Mouse (Mus musculus): ENCODE results near the gene Vps45.
"Not testable (repeated sequence)": the region's sequence is repeated elsewhere in the genome, so short reads cannot be mapped to it uniquely, and the experiment has no call there.

Vps45 gene

DNA sequence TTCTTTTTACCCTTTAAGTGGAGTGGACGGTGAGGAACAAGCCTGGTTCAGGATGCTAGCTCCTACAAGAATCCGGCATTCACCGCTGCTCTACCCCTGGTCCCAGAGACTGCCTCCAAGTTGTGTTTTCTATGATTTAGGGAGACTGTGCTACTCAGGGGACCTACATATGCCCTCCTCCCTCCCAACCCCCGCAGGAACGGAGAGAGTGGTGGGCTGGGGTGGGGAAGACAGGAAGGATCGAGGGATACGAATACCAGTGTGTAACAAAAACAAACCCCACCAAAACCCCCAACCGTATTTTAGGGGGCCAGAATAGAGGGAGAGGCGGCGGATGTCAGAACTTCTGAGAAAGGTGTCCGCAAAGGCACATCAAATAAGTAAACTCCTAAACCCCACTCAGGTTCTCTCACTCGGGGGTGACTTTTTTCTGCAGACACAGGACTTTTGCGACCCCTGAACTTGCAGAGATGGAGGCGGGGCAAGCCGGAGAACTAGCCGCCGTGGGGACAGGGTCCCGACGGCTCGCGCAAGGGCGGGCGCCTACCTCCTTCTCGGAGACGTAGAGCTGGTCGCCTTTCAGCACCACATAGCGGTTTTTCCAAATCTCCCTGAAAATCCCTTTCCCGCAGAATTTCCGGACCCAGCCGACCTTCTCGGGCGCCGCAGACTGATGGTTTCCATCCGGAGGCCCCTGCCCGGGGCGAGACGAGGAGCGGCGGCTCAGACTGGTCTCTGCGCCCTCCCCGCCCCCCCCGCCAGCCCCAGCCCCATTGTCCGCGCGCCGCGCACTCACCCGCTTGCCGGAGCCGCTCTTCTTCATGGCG is 63.1 kb downstream of the Vps45 start:
- no peak for DNase-seq

DNA sequence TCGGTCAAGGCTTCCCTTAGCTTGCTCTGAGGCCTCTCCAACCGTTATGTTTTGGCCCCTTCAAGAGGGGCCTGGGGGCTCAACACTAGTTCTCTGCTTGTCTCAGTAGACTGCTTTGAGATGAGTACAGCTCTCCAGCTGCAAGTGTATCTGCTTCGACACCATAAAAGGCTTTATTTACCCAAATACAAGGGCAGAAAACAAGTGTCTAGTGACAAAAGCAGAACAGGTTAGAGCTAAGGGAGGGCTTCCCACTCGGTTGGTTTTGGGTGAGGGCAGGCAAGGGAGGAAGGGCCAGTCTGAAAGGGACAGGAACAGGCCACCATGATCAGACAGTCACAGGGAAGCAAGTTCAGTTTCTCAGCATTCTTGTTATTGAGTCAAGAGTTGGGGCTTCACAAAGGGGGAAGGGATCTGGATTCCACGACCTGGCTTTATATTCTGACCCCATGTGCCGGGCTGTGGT is 63.9 kb downstream of the Vps45 start:
- no peak for DNase-seq

DNA sequence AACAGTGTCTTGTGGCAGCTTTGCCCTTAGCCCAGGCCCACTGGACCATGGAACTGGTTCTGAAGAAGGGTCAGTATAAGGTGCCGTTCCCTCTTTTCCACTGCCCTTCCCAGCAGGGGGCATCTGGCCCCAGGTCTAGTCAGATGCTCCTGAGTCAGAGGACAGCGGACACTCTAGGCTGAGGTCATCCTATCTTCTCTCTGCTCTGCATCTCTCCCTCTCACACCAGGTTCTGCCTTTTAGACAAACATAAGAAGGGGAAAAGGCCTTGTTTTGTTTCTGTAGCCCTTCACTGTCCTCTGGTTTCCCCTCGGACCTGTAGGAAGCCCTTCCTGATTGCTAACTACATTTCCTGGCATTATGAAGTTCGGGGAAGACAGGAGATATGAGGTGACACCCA is 64.4 kb downstream of the Vps45 start:
- no peak for DNase-seq

DNA sequence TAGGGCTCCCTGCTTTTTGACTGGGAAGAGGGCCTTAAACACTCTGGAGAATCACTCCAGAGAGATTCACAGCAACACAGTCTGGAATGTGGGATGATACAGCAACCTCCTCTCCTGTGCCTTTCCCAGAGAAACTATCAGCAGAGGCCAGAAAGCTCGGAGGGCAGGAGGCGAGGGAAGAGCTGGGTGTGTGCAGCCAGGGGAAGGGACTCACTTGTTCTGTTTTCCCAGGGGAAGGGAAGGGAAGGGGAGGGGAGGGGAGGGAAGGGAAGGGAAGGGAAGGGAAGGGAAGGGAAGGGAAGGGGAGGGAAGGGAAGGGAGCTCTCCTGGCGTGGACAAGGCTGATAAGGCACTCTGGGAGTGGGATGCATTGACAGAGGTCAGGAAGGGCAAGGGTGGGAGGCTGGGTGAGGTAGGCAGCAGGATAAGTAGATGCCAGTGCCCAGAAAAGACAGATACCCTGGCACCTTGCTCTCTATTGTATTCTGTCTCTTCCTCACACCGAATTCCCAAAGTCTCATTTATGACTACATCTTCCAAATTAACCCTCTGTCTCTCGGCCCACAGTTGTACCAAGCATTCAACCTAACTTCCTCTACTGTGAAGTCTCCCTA is 65.2 kb downstream of the Vps45 start:
- DNase-seq: no peak

DNA sequence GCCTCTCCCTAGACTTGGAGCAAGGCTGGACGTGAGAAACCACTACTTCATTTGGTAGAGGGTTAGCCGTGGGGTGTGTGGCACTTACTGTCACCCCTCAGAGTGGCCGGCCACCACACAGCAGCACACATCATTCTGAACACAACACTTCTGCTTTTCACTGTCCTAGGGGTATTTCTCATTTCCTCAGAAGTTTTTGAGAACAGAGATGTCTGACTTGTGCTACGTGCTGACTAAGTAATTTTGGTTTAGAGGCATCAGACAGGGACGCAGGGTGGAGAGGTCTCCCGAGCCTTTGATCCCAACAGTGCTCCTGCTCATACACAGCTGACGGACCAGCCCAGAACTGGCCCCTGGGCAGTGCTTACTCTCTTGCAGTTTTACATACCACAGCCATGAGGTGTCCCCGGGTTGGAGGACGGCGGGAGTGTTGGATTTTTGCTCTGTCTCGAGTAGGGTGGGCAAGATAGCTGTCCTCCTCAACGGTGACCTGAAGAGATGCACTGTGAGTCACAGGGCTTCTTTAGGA is 67.8 kb downstream of the Vps45 start:
- no peak for DNase-seq

DNA sequence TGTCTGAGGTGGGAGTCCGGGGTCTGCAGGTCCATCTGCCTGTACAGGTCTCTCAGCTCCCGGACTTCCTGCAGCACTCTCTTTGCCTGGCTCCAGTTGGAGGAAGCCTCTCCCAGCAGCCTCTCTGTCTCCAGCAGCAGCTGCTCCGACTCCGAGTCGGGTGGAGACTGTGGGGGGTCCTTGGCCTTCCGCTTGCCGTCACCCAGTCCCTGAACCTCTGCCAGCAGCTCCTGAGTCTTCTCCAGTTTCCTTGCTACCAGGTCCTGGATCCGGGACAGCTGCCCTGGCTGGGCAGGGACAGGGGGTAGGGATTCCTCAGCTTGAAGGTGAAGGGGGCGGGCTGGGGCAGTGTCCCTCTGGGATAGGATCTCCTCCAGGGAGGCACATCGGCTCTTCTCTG is 69.3 kb downstream of the Vps45 start:
- DNase-seq: no peak

DNA sequence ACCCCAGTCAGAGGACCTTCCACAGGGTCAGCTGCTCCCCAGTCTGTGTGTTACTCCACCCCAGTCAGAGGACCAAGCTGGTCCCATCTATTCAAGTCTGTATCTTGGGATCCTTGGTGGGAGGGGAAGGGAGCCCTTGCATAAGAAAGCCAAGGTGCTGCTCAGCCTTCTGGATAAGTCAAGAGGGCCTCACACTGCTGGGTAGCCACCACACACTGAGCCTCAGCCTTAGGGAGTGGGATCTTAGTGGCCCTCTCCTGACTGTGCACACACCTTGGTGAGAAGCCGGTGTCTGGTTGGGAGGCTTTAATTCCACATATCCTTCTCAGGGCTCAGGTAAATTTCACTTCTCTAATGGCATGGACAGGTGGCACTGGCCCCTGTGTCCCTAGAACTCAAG is 70.1 kb downstream of the Vps45 start:
- DNase-seq: no peak

DNA sequence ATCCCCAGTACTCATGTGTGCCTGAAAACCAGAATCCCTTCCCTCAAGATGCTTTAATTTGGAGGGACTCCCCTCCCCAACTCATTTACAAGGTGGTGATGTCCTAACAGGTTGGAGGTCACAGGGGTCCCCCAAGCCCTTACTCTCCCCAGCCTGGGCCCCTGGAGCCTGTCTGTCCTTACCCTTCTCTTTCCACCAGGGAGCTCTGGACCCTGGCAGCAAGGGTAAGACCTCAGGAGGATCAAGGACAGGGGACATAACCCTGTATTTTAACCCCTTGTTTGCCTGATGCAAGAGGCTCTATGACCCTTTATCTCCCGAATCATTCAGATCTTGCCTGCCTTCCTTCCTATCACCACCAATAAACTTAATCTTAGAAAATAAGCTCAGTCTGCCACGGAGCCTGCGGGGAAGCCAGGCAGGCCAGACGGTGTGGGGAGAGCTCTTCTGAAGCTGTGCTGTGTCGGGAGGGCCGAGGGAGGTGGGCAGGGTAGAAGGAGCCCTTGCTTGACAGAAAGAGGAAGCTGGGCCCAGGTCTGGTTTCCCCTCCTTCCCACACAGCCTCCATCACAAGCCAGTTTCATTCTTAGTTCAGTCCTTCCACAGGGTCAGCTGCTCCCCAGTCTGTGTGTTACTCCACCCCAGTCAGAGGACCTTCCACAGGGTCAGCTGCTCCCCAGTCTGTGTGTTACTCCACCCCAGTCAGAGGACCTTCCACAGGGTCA is 70.7 kb downstream of the Vps45 start:
- DNase-seq: no peak

DNA sequence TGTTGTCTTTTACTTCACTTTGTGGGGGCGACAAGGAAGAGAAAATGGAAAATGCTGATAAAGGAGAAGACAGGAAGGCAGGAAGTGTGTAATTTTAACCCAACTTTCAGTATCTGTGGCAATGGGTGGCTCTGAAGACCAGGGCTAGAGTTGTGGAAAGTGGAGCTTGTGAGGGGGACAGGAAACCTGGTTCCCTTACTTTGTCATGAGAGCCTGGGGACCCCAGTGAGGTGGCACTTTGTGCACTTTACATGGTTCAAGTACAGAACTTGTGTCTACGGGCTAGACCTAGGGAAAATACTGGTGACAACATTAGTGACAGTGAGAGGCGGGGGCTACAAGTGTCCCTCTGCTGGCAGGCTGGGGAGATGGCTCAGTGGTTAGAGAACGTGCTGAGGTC is 71.3 kb downstream of the Vps45 start:
- no peak for DNase-seq

DNA sequence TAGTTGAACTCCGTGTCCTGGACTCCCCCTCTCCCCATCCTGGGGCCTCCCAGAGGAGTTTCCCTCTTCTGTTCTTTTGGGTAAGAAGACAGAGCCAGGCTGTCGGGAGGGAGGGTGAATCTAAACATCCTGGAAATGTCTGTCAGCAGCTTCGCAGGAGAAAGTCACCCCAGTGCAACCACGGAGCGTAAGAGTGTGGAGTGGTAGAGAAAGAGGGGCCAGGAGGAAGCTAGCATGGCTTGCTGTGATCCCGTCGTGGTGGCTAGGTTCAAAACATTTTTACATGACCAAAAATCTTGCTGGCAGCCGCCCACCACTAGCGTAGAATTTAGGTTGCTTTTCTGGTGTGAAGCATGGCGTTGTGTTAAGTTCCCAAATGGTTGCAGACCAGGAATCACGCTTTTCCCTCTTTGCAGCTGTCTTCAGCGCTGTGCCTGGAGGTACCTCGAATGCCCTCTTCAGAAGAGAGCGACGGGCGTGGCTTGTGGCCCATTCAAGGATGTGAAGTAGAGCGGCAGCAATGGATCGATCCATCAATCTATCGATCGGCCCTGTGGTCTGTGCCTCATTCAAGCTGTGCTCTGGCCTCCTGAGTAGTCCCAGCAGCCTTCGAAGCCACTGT is 72.2 kb downstream of the Vps45 start:
- DNase-seq: no peak

DNA sequence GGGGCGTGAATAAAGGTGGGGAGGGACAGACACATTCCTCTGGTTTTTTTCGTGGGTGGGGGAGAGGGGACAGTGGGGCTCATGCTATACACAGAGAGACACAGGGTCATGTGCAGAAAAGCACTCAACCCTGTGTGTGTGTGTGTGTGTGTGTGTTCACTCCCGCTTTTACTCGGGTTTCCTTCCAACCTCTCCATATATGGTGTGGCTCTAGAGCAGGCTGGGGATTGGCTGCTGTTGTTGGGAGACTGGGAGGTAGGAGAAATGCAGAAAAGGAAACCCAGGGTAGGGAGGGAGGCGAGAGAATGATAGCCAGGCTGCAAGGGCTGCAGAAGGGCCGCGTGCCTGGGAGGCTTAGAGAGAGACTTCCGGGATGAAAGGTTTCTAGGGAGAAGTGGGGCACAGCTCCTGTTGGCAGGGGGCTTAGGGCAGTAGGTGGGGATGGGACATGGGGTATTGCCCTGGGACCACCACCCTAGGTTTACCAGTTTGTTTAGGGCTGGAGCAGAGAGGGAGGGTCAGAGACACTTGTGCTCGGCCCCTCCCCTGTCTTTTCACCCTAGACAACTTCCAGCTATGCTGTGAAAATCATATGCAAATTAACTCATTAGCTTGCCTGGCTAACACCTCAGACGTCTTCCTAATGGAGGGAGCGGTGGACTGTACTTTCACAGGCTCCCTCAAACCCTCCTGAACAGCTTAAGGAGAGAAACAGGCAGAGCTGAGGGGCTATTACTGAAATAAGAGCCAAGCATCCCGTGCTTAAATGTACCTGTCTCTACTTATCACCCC is 72.9 kb downstream of the Vps45 start:
- no peak for DNase-seq

DNA sequence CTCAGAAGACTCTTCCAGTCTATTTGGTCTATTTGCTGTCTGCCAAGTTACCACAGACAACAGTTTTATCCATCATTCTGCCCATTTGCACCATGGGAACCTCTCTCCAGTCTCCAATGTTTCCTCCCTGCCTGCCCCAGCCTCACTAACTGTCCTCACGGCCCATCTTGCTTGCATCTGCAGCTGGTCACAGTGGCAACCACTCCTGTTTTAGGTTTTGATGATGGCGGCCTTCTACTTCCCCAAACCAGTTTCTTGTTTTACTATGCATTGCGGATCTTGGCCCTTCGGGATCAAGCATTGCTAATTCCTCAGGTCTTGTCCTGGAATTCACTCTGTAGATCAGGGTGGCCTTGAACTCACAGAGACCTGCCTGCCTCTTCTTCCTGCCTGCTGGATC is 76.1 kb downstream of the Vps45 start:
- no peak for DNase-seq

DNA sequence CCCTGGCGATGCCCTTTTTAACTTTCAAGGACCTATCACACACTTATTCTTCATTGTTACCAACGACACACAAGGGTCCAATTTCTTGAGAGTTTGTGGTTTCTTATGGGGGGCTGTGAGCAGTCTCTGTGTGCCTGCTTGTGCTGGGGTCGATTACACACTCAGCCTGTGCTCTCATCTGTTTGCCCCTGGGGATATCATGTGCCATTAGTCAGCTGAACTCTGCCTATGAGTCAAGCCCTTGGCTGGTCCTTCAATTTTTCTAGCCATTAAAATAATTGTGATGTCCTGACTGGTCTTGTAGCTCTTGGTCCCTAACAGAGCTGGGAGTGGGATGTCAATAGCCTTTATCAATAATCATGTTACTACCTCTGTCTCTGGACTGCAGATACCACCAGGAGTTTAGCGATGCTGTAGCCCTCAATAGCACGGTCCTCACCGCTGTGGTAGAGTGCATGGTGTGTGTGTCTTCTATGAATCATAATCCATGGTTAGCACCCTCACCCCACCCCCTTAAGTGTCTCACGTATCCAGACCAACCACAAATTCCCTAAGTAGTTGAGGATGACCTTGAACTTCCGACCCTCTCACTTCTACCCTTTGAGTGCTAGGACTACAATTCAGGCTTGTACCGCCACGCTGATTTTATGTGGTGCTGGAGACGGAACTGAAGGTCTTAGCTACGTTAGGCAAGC is 77.8 kb downstream of the Vps45 start:
- DNase-seq: no peak

DNA sequence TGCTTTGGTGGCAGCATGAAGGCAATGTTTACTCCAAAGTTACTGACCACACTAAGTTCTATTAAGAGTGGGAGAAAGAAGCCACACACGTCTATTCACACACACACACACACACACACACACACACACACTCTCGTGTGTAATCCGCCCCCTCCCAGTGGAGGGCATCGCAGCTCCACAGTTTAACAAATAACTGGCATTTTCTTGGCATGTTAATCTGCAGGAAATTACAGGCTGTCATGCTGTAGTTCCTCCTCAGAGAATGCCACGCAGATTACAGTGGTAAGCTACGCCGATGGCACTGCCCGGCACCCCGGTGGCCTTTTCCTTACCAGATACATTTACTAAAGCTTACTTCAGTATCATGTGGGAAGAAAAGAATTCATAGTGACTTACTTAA is 80.0 kb downstream of the Vps45 start:
- no peak for DNase-seq

DNA sequence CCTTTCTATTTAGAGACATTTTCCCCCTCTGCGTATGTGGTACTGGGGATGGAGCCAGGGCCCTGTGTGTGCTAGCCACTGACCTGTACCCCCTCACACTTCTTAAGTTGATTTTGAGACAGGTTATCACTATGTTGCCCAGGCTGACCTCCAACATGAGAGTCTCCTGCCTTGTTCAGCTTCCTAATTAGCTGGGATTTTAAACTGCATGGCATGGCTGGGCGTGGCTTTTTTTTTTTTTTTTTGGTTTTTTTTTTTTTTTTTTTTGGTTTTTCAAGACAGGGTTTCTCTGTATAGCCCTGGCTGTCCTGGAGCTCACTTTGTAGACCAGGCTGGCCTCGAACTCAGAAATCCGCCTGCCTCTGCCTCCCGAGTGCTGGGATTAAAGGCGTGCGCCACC is 80.7 kb downstream of the Vps45 start:
- DNase-seq: not testable (repeated sequence)

DNA sequence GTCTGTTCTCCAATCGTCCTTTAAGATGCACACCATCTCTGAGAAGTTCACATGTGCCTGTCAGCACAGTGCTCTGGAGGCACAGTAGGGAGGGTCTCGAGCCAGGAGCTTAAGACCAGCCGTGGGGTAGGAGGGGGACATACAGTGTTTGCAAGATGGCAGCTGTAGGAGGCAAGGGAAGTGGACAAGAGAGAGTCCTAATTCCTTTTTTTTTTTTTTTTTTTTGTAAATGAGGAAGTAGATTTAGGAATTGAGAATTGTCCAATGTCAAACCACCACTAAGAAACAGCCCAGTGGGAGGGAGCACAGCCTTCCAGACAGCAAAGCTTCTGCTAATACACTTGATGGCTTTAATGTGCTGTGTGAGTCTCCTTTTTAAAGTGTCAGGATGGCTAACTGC is 81.2 kb downstream of the Vps45 start:
- no peak for DNase-seq

DNA sequence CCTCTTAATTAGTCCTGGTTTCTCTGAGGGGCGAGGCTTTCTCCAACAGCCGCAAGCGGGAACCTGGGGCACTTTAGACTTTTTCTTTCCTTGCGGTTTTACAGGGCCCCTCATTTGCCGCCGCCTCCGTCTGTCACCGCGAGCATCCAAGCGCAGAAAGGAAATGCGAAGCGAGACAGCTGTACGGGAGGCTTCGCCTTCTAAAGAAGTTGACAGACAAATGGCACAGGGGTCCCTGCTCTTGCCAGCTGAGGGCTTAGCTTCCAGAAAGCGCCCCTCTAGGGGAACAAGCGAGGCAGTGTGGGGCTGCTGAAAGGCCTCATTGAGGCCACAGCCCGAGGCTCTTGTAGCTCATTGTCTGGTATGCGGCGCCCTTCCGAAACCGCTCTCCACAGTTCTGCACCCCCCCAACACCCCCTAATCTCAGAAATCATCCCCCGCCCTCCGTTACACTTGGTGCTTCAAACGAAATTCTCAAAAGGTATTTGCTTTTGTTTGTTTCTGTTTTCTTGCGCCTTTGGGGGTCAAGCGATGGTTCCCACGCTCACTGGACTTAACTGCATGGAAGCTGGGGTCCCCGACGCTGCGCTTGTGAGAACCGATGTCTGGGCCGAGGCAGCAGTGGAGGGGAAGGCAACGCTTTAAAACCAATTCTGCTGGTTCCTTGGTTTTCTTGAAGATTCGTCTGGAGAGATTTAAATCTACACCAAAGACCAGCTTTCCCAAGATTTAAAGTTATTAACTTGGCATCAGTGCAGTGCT is 85.2 kb downstream of the Vps45 start:
- DNase-seq: no peak

DNA sequence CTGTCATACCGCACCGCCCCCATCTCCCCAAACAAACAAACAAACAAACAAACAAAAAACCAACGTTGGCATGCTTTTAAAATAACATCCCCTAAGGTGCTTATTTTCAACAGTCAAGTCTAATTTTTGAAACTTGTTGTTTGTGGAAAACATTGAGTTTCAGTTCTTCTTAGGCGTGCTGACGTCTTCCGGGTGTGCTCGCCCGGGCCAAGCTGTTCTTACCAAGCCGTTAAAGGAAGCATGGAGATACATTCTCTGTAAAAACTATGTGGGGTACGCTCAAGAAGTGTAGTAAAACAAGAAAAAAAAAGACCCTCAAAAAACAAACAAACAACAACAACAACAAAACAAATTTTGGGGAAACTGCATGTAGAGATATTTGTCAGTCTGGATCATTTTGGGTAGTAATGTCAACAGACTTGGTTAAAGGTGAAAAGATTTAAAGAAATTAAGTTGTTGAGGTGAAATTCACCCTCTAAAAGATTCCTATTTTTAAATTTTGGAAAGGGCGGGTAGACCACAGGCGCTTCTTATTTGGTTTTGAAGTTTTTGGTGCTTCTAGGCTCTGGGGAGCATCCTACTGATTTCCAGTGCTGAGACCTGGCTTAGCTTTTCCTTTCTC is 85.9 kb downstream of the Vps45 start:
- no peak for DNase-seq

DNA sequence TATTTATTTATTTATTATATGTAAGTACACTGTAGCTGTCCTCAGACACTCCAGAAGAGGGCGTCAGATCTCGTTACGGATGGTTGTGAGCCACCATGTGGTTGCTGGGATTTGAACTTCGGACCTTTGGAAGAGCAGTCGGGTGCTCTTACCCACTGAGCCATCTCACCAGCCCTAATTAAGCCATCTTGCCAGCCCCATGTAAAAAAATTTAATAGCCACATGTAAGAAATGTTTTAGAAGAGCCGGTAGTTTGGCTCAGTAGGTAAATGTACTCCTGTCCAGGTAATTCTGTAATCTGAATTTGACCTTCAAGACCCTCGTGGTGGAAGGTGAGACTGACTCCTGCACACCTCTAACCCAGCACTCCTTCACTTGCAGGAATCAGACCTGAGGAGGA is 87.6 kb downstream of the Vps45 start:
- not testable (repeated sequence) for DNase-seq

DNA sequence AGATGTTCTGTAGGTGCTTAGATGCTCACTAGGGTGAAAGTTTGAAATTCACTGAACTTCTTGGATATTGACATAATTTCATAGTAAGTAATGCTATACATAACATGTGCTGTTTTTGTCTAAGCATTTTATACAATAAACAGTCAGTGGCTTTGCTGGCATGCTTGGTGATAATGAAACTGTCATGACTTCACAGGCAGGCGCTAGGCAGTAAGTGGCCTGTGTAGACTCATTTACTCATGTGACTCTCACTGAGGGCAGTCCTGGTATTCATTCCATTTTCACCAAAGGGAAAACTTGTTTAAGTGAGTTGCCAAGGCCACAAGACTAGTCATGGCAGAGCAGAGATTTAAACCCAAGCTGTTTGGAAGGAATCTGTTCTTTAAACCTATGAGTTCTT is 89.0 kb downstream of the Vps45 start:
- no peak for DNase-seq

Measured in lung, adult 18-20 months (tissue).